Mouse (Mus musculus) limb, embryonic 13.5 days (tissue): ENCODE data around the gene Fzd2. TPM values are rescaled to one million over a fixed set of nuclear protein-coding genes. Genes with fewer than 3 reads are reported as not detected.
"Not testable (repeated sequence)": the region's sequence is repeated elsewhere in the genome, so short reads cannot be mapped to it uniquely, and the experiment has no call there.

Experiments
- ATAC-seq: fragments of 200-750 bp; cut with Nextera tagmentation; 2 replicates; pipeline ENCODE4 v1.8.0; 2017; ENCODE audit warnings: low read depth, moderate number of reproducible peaks, moderate TSS enrichment; ENCODE audit not compliant: low FRiP score
- H3K27ac ChIP-seq: fragments of 300-500 bp; sonication (generic); 2 replicates; pipeline ENCODE4 v1.5.1; 2015; ENCODE audit warnings: inconsistent platforms, mild to moderate bottlenecking, moderate library complexity
- H3K27me3 ChIP-seq: fragments of 300-500 bp; sonication (generic); 2 replicates; pipeline ENCODE4 v1.6.1; 2015; ENCODE audit warnings: mild to moderate bottlenecking, inconsistent platforms
- H3K36me3 ChIP-seq: fragments of 300-500 bp; sonication (generic); 2 replicates; pipeline ENCODE4 v1.6.1; 2015; ENCODE audit warnings: inconsistent platforms, mild to moderate bottlenecking, moderate library complexity
- H3K4me1 ChIP-seq: fragments of 300-500 bp; sonication (generic); 2 replicates; pipeline ENCODE4 v1.6.1; 2015; ENCODE audit warnings: inconsistent platforms
- H3K4me2 ChIP-seq: fragments of 300-500 bp; sonication (generic); replicated peaks from 2 replicates; pipeline ENCODE4 v1.6.1; 2015; ENCODE audit warnings: inconsistent platforms, mild to moderate bottlenecking, moderate library complexity
- H3K4me3 ChIP-seq: fragments of 300-500 bp; sonication (generic); 2 replicates; pipeline ENCODE4 v1.5.1; 2015; ENCODE audit warnings: moderate library complexity, mild to moderate bottlenecking, inconsistent platforms
- H3K9ac ChIP-seq: fragments of 300-500 bp; sonication (generic); 2 replicates; pipeline ENCODE4 v1.6.1; 2015; ENCODE audit warnings: mild to moderate bottlenecking, inconsistent platforms
- H3K9me3 ChIP-seq: fragments of 300-500 bp; sonication (generic); 2 replicates; pipeline ENCODE4 v1.6.1; 2016; ENCODE audit warnings: inconsistent platforms
- WGBS: fragments of 180-500 bp; shearing (Covaris S2); methylation state at CpG from one replicate; pipeline ENCODE4 v1.1.7; 2015; 5-methylcytosine and 5-hydroxymethylcytosine counted together
- polyA plus RNA-seq: library from polyadenylated mRNA; unstranded; fragments of >200 nt; fragmentation: Nextera tagmentation; extraction: Ambion mirVana; gene quantifications from 2 replicates; pipeline ENCODE4 v1.2.1, GENCODE M21; 2015

Gene Fzd2
- polyA plus RNA-seq, 1 experiment from 2014 or later, result 67.7 TPM

- peaks cover 16% of the 10 kb centered on the region for H3K4me1 ChIP-seq
- no peak overlapping the region for H3K27ac ChIP-seq
- H3K9me3 ChIP-seq, result peaks cover 6% of the 10 kb centered on the region
- no peak overlapping the region for H3K4me3 ChIP-seq
- no peaks in the 10 kb centered on the region for H3K27me3 ChIP-seq
- no peak overlapping the region for H3K4me2 ChIP-seq
- H3K36me3 ChIP-seq, result no peaks in the 10 kb centered on the region
- 87% methylated on average over 4 of the region's 4 CpGs for WGBS
- H3K9ac ChIP-seq, result no peak overlapping the region
- no peak for ATAC-seq
Observed at GRCm38 (mm10) chr11:102586445-102587130, 17.6 kb upstream of the Fzd2 start.

DNA sequence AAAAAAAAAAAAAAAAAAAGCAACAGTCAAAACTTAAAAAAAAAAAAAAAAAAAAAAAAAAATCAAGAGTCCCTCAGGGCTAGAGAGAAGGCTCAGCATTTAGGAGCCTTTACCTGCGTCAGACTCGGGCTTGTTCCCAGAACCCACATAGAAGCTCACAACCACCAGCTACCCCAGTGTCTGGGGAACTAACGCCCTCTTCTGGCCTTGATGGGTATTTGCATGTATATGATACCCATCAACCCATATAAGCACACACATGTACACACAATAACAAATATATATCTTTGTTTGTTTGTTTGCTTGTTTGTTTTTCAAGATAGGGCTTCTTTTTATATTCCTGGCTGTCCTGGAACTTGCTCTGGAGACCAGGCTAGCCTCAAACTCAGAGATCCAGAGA is 16.6 kb upstream of the Fzd2 start:
- Histone ChIP-seq H3K27me3 (no peaks in the 10 kb centered on the region), H3K9ac (no peak overlapping the region), H3K4me3 (no peak overlapping the region), H3K9me3 (peaks cover 6% of the 10 kb centered on the region), H3K4me2 (no peak overlapping the region), H3K4me1 (peaks cover 6% of the 10 kb centered on the region), H3K27ac (no peak overlapping the region), H3K36me3 (no peaks in the 10 kb centered on the region)
- WGBS, result 81% methylated on average over 3 of the region's 3 CpGs
- no peak for ATAC-seq

DNA sequence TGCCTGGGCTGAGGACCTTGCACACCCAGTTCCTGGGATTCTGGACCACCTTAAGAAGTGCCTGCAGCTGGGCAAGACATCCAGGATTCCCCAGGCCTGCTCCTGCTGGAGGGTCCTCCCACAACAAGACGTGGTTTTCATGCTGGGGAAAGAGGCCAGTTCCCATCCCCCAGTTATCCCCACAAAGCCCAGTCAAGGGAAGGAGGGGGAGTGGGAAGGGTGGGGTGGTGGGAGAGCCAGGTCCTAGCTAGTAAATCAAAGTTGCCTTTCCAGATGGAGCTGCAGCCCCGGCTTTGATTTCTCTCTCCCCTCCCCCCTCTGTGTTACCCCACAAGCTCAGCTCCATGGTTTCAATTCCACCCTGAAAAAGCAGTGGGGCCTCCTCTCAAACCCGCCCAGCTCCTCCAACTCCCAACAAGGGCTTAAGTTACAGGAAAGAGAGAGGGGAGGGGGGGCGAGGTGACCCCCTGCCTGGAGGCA is 8.8 kb upstream of the Fzd2 start:
- peak; percentile 93 for ATAC-seq
- H3K4me3 ChIP-seq, result peak overlapping the region; percentile 1; the same call in 1 of the 2 replicates

DNA sequence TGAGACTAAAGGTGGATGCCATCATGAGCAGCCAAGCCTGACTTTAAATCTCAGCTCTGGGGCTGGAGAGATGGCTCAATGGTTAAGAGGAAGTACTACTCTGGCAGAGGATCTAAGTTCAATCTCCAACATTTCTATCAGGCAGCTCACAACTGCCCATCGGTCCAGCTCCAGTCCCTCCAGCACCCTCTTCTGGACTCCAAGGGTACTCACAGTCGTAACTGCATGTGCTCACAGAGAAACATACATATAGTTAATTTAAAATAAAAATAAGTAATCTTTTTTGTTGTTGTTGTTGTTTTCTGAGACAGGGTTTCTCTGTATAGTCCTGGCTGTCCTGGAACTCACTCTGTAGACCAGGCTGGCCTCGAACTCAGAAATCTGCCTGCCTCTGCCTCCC is 4.3 kb upstream of the Fzd2 start:
- no peak for ATAC-seq
- WGBS, result 87% methylated on average over 3 of the region's 3 CpGs
- H3K9ac ChIP-seq, result no peak overlapping the region
- H3K9me3 ChIP-seq, result no peaks in the 10 kb centered on the region
- no peaks in the 10 kb centered on the region for H3K36me3 ChIP-seq
- H3K4me2 ChIP-seq, result no peak overlapping the region
- no peaks in the 10 kb centered on the region for H3K27me3 ChIP-seq
- H3K27ac ChIP-seq, result no peak overlapping the region
- no peak overlapping the region for H3K4me3 ChIP-seq
- peaks cover 30% of the 10 kb centered on the region for H3K4me1 ChIP-seq

More for the DNA sequence above, 8.8 kb upstream of the Fzd2 start:
- H3K27ac ChIP-seq, result peak overlapping the region; percentile 93
- no peaks in the 10 kb centered on the region for H3K9me3 ChIP-seq
- peak overlapping the region; percentile 48 for H3K4me2 ChIP-seq
- WGBS, result 2% methylated on average over 4 of the region's 4 CpGs
- no peaks in the 10 kb centered on the region for H3K27me3 ChIP-seq
- peaks cover 26% of the 10 kb centered on the region for H3K4me1 ChIP-seq
- H3K9ac ChIP-seq, result 0 out of 2 replicates have a peak overlapping the region, but pooled peaks have one; percentile 1
- H3K36me3 ChIP-seq, result no peaks in the 10 kb centered on the region

GRCm38 (mm10) chr11:102602816-102603495 is 1.2 kb upstream of the Fzd2 start:
- H3K4me1 ChIP-seq, result peaks cover 13% of the 10 kb centered on the region
- peak overlapping the region; percentile 66 for H3K4me2 ChIP-seq
- peak overlapping the region; percentile 75 for H3K9ac ChIP-seq
- H3K27ac ChIP-seq, result peak overlapping the region; percentile 99
- no peak for ATAC-seq
- H3K4me3 ChIP-seq, result peak overlapping the region; percentile 98
- H3K27me3 ChIP-seq, result no peaks in the 10 kb centered on the region
- no peaks in the 10 kb centered on the region for H3K9me3 ChIP-seq
- WGBS, result under 1% methylated on average over 13 of the region's 13 CpGs
- peaks cover 8% of the 10 kb centered on the region for H3K36me3 ChIP-seq

- Histone ChIP-seq H3K9me3 (no peaks in the 10 kb centered on the region), H3K4me3 (peak overlapping the region; percentile 98), H3K27me3 (no peaks in the 10 kb centered on the region), H3K9ac (peak overlapping the region; percentile 75), H3K36me3 (peaks cover 8% of the 10 kb centered on the region), H3K4me2 (peak overlapping the region; percentile 66), H3K4me1 (peaks cover 19% of the 10 kb centered on the region), H3K27ac (peak overlapping the region; percentile 99)
- WGBS, result under 1% methylated on average over 10 of the region's 10 CpGs
- peak; percentile 34 for ATAC-seq
Observed at GRCm38 (mm10) chr11:102603496-102603850, 723 bp upstream of the Fzd2 start.

- H3K9ac ChIP-seq, result peak overlapping the region; percentile 100
- H3K36me3 ChIP-seq, result peaks cover 8% of the 10 kb centered on the region
- no peaks in the 10 kb centered on the region for H3K27me3 ChIP-seq
- WGBS, result under 1% methylated on average over 72 of the region's 74 CpGs
- no peaks in the 10 kb centered on the region for H3K9me3 ChIP-seq
- peak; percentile 1; the same call in 1 of the 2 replicates for ATAC-seq
- peak overlapping the region; percentile 83 for H3K4me2 ChIP-seq
- peak overlapping the region; percentile 98 for H3K4me3 ChIP-seq
- peaks cover 33% of the 10 kb centered on the region for H3K4me1 ChIP-seq
- peak overlapping the region; percentile 100 for H3K27ac ChIP-seq
Observed at GRCm38 (mm10) chr11:102604777-102605552, 769 bp downstream of the Fzd2 start.

- WGBS, result under 1% methylated on average over 62 of the region's 62 CpGs
- peaks cover 42% of the 10 kb centered on the region for H3K4me1 ChIP-seq
- no peaks in the 10 kb centered on the region for H3K27me3 ChIP-seq
- peak overlapping the region; percentile 98 for H3K4me3 ChIP-seq
- H3K9ac ChIP-seq, result peak overlapping the region; percentile 100
- ATAC-seq, result no peak
- H3K4me2 ChIP-seq, result peak overlapping the region; percentile 83
- H3K36me3 ChIP-seq, result peaks cover 8% of the 10 kb centered on the region
- H3K9me3 ChIP-seq, result no peaks in the 10 kb centered on the region
- H3K27ac ChIP-seq, result peak overlapping the region; percentile 100
Observed at GRCm38 (mm10) chr11:102605553-102606416, 1.6 kb downstream of the Fzd2 start.

DNA sequence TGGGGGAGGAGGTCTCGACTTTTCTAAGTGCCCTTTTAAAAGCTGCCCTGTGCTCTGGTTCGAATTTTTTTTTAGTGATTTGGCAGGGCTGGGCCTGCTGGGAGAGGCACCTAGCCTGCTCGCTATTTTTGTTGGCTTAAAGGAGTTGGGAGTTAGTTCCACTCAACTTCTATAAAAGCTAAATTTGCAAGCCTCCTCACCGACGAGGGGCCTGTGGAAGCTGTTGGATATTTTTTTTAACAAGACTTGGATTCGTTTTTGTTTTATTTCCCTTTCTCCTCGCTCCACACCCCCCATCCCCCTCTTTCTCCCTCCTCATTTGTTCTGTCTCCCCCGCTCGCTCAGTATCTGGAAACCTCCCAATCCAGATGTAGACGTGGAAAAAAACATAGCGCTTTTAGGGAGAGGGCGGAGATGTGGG is 2.6 kb downstream of the Fzd2 start:
- H3K4me3 ChIP-seq, result peak overlapping the region; percentile 98
- peaks cover 51% of the 10 kb centered on the region for H3K4me1 ChIP-seq
- under 1% methylated on average over 12 of the region's 12 CpGs for WGBS
- 0 out of 2 replicates have a peak, but pooled peaks have one; percentile 10 for ATAC-seq
- no peaks in the 10 kb centered on the region for H3K9me3 ChIP-seq
- H3K9ac ChIP-seq, result peak overlapping the region; percentile 100
- peak overlapping the region; percentile 100 for H3K27ac ChIP-seq
- peak overlapping the region; percentile 83 for H3K4me2 ChIP-seq
- peaks cover 8% of the 10 kb centered on the region for H3K36me3 ChIP-seq
- H3K27me3 ChIP-seq, result no peaks in the 10 kb centered on the region

DNA sequence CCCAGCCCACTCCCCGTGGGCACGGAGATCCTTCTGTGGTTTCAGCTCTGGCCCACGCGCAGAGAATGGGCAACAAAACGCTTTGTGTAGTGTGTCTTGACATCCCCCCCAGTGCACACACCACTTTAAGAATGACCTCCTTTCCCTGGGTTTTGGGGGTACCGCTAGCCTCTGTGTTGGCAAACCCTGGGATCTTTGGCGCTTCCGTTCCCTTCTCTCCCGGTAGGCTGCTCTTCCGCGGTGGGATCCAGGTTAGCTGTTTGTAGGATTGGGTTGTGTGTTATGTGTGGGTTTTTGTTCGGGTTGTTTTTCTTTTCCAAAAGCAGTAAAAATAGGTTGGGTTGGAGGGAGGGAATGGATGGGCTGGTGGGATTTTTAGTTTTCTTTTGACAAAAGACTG is 3.0 kb downstream of the Fzd2 start:
- Histone ChIP-seq H3K9ac (peak overlapping the region; percentile 100), H3K4me2 (peak overlapping the region; percentile 83), H3K4me3 (peak overlapping the region; percentile 98), H3K27ac (peak overlapping the region; percentile 100), H3K4me1 (peaks cover 52% of the 10 kb centered on the region)
- H3K27me3 ChIP-seq, ATAC-seq, H3K9me3 ChIP-seq, H3K36me3 ChIP-seq: not testable (repeated sequence)
- WGBS, result under 1% methylated on average over 12 of the region's 12 CpGs
